ENCODE assay signal across 9 mouse cellular contexts in genomic region chr2:145880887-145881747, GRCm38 (mm10). TPM values are rescaled to one million over a fixed set of nuclear protein-coding genes. Genes with fewer than 3 reads are reported as not detected.
DNase-seq lines count a peak whose midpoint lies in the region; ATAC-seq and TF ChIP-seq lines count a peak whose summit lies in the region.
"Had no signal": no experiment of that assay in that cellular context is flagged by ENCODE, and none has a peak within 500 bp of the region (broad histone marks: within the 10 kb centered on the region; RNA-seq: fewer than 3 reads in every experiment).

No protein-coding gene starts in this region.

- H3K4me2 ChIP-seq in lung, embryonic 14.5 days, result no peak overlapping the region
- H3K4me2 ChIP-seq in hindbrain, embryonic 11.5 days (replicated peaks; ENCODE audit: low read depth, low read length), result no peak overlapping the region
- H3K4me2 ChIP-seq in midbrain, embryonic 16.5 days (ENCODE audit: low read length), result no peak overlapping the region

- H3K9me3 ChIP-seq in lung, embryonic 14.5 days (ENCODE audit: low read depth, low read length), result no peaks in the 10 kb centered on the region
- H3K9me3 ChIP-seq in hindbrain, embryonic 11.5 days (ENCODE audit: control insufficient read depth, low read length), result no peaks in the 10 kb centered on the region
- H3K9me3 ChIP-seq in midbrain, embryonic 16.5 days (replicated peaks; ENCODE audit: control insufficient read depth, low read length, poor library complexity, severe bottlenecking), result no peaks in the 10 kb centered on the region

- 0 out of 2 replicates have a peak, but pooled peaks have one; percentile 15 for ATAC-seq in lung, embryonic 14.5 days (ENCODE audit: insufficient read depth)
- ATAC-seq in hindbrain, embryonic 11.5 days (ENCODE audit: low FRiP score), result no peak
- ATAC-seq in midbrain, embryonic 16.5 days, result no peak
- no peak for ATAC-seq in inflammation-experienced regulatory T-cells, adult 6 months

- no peak for TF ChIP-seq CTCF in gastrocnemius, adult 2 months (IDR thresholded peaks at IDR 0.05)
- TF ChIP-seq CTCF in lung, embryonic 14.5 days (IDR thresholded peaks at IDR 0.05; ENCODE audit: low read depth), result no peak

- peaks cover 8% of the 10 kb centered on the region; the same call in 1 of the 2 replicates for H3K4me1 ChIP-seq in lung, embryonic 14.5 days (ENCODE audit: insufficient read depth)
- H3K4me1 ChIP-seq in hindbrain, embryonic 11.5 days (replicated peaks; ENCODE audit: control insufficient read depth, insufficient read depth, low read length), result no peaks in the 10 kb centered on the region
- no peaks in the 10 kb centered on the region for H3K4me1 ChIP-seq in midbrain, embryonic 16.5 days (ENCODE audit: control insufficient read depth, insufficient read depth, low read length)

- 62% methylated on average over 11 of the region's 11 CpGs for WGBS in lung, embryonic 14.5 days
- 62% methylated on average over 11 of the region's 11 CpGs for WGBS in hindbrain, embryonic 11.5 days
- 65% methylated on average over 11 of the region's 11 CpGs for WGBS in midbrain, embryonic 16.5 days

- intact Hi-C loops in gastrocnemius, adult 2 months (cut with DNase I), result loop anchor here (5.0 kb wide), 2 partner anchors 59 to 179 kb away; no protein-coding TSS in a partner anchor

- DNase-seq in gastrocnemius, adult 2 months, result peak; percentile 57
- DNase-seq in gastrocnemius, postnatal 4 days (ENCODE audit: low spot score in 2 of 2), result no peak
- DNase-seq in lung, embryonic 14.5 days, result no peak
- no peak for DNase-seq in lung, postnatal 14 days
- DNase-seq in hindbrain, embryonic 11.5 days (ENCODE audit: low spot score), result no peak
- peak; percentile 56 for DNase-seq in skeletal muscle tissue, adult 2 months (ENCODE audit: low read depth, low spot score)

- H3K9ac ChIP-seq in lung, embryonic 14.5 days, result no peak overlapping the region
- no peak overlapping the region for H3K9ac ChIP-seq in hindbrain, embryonic 11.5 days (ENCODE audit: low read depth, low read length)
- H3K9ac ChIP-seq in midbrain, embryonic 16.5 days (ENCODE audit: low read depth, low read length), result no peak overlapping the region

- peaks cover 76% of the 10 kb centered on the region for H3K36me3 ChIP-seq in lung, embryonic 14.5 days (ENCODE audit: insufficient read depth)
- no peaks in the 10 kb centered on the region for H3K36me3 ChIP-seq in hindbrain, embryonic 11.5 days (ENCODE audit: control insufficient read depth, insufficient read depth, low read length)
- H3K36me3 ChIP-seq in midbrain, embryonic 16.5 days (ENCODE audit: control insufficient read depth, insufficient read depth, low read length), result peaks cover 6% of the 10 kb centered on the region; the same call in 1 of the 2 replicates

- H3K4me3 ChIP-seq in gastrocnemius, adult 2 months, result peak overlapping the region; percentile 21
- no peak overlapping the region for H3K4me3 ChIP-seq in lung, embryonic 14.5 days (ENCODE audit: low read depth, low read length)
- no peak overlapping the region for H3K4me3 ChIP-seq in hindbrain, embryonic 11.5 days (ENCODE audit: low read depth, low read length)
- H3K4me3 ChIP-seq in midbrain, embryonic 16.5 days (ENCODE audit: low read depth, low read length), result no peak overlapping the region

- no peaks in the 10 kb centered on the region for H3K27me3 ChIP-seq in lung, embryonic 14.5 days (ENCODE audit: insufficient read depth, low read length)
- H3K27me3 ChIP-seq in hindbrain, embryonic 11.5 days (ENCODE audit: control insufficient read depth, insufficient read depth, low read length), result no peaks in the 10 kb centered on the region
- H3K27me3 ChIP-seq in midbrain, embryonic 16.5 days (ENCODE audit: control insufficient read depth, insufficient read depth, low read depth, low read length), result no peaks in the 10 kb centered on the region
- H3K27me3 ChIP-seq: CH12.LX had no signal

- peak overlapping the region; percentile 82 for H3K27ac ChIP-seq in gastrocnemius, adult 2 months
- peak overlapping the region; percentile 73 for H3K27ac ChIP-seq in lung, embryonic 14.5 days (ENCODE audit: low read depth)
- peak overlapping the region; percentile 20; the same call in 1 of the 2 replicates for H3K27ac ChIP-seq in hindbrain, embryonic 11.5 days (ENCODE audit: low read depth, low read length)
- no peak overlapping the region for H3K27ac ChIP-seq in midbrain, embryonic 16.5 days (ENCODE audit: low read length)

RNA-seq across cellular contexts. Expression of gene Naa20, which starts 20.8 kb away (rescaled TPM):
- 10 to 100 TPM; 53.5 to 69.1 TPM for total RNA-seq in gastrocnemius, adult 2 months (2021)
- 10 to 100 TPM; 65.0 to 72.0 TPM for total RNA-seq in gastrocnemius, postnatal 4 days (2021)
- 176 and 188 TPM in 2 replicates for polyA plus RNA-seq in lung, embryonic 14.5 days (2014; fragmentation: Nextera tagmentation; extraction: Ambion mirVana)
- 139 and 146 TPM in 2 replicates for polyA plus RNA-seq in hindbrain, embryonic 11.5 days (2014; fragmentation: Nextera tagmentation; extraction: Ambion mirVana)
- 122 TPM in 2 replicates for polyA plus RNA-seq in midbrain, embryonic 16.5 days (2015; fragmentation: Nextera tagmentation; extraction: Ambion mirVana)
- 100 to 1,000 TPM; 135 to 169 (median 150) TPM for polyA plus RNA-seq in inflammation-experienced regulatory T-cells, adult 6 months (2017; shearing (Covaris generic))

RNA-seq across cellular contexts. Expression of gene Cfap61, which starts 53.5 kb away (rescaled TPM):
- not detected for total RNA-seq in gastrocnemius, adult 2 months (2021)
- total RNA-seq in gastrocnemius, postnatal 4 days (2021), result not detected
- polyA plus RNA-seq in lung, embryonic 14.5 days (2014; fragmentation: Nextera tagmentation; extraction: Ambion mirVana), result 0.11 TPM in 1 of 2 replicates, not detected in the other
- 1.7 and 2.4 TPM in 2 replicates for polyA plus RNA-seq in hindbrain, embryonic 11.5 days (2014; fragmentation: Nextera tagmentation; extraction: Ambion mirVana)
- polyA plus RNA-seq in midbrain, embryonic 16.5 days (2015; fragmentation: Nextera tagmentation; extraction: Ambion mirVana), result 2.9 and 4.7 TPM in 2 replicates
- not detected for polyA plus RNA-seq in inflammation-experienced regulatory T-cells, adult 6 months (2017; shearing (Covaris generic))
- total RNA-seq: CH12.LX had no signal

RNA-seq across cellular contexts. Expression of gene Crnkl1, which starts 53.7 kb away (rescaled TPM):
- total RNA-seq in gastrocnemius, adult 2 months (2021), result 10 to 100 TPM; 13.3 to 18.0 TPM
- total RNA-seq in gastrocnemius, postnatal 4 days (2021), result 10 to 100 TPM; 17.8 to 20.4 TPM
- polyA plus RNA-seq in lung, embryonic 14.5 days (2014; fragmentation: Nextera tagmentation; extraction: Ambion mirVana), result 29.3 and 31.3 TPM in 2 replicates
- polyA plus RNA-seq in hindbrain, embryonic 11.5 days (2014; fragmentation: Nextera tagmentation; extraction: Ambion mirVana), result 42.3 and 43.9 TPM in 2 replicates
- 19.1 and 24.6 TPM in 2 replicates for polyA plus RNA-seq in midbrain, embryonic 16.5 days (2015; fragmentation: Nextera tagmentation; extraction: Ambion mirVana)
- polyA plus RNA-seq in inflammation-experienced regulatory T-cells, adult 6 months (2017; shearing (Covaris generic)), result 10 to 100 TPM; 52.1 to 54.4 (median 52.6) TPM

Comparison
In these comparisons a context has a peak if more than half of its experiments do, and no peak if none do; other contexts are left out.
1. DNase-seq: peak in gastrocnemius, adult 2 months (single experiment) and skeletal muscle tissue, adult 2 months (single experiment); none in gastrocnemius, postnatal 4 days (0 of 2), lung, embryonic 14.5 days (single experiment), lung, postnatal 14 days (single experiment) and hindbrain, embryonic 11.5 days (single experiment).